Mouse (Mus musculus) brain, embryonic 18.5 days (tissue): ENCODE data around the gene Cecr2.
"Not testable (repeated sequence)": the region's sequence is repeated elsewhere in the genome, so short reads cannot be mapped to it uniquely, and the experiment has no call there.

Experiments used
- DNase-seq: peaks from one replicate; pipeline ENCODE4 v3.0.0-alpha.2; 2012; ENCODE audit warnings: low read depth, low spot score

The Cecr2 gene

GRCm38 (mm10) chr6:120665816-120666760 lies at the start of gene Cecr2:
Cecr2 (plus strand) TSS chr6:120666369.
- peak; percentile 52 for DNase-seq

- no peak for DNase-seq
Observed at GRCm38 (mm10) chr6:120617586-120617985, 48.6 kb upstream of the Cecr2 start.

- DNase-seq: no peak
Observed at GRCm38 (mm10) chr6:120618518-120619402, 47.4 kb upstream of the Cecr2 start.

- DNase-seq: no peak
Observed at GRCm38 (mm10) chr6:120620193-120620592, 46.0 kb upstream of the Cecr2 start.

- DNase-seq: no peak
Observed at GRCm38 (mm10) chr6:120625081-120625480, 41.1 kb upstream of the Cecr2 start.

- DNase-seq: no peak
Observed at GRCm38 (mm10) chr6:120627096-120627495, 39.1 kb upstream of the Cecr2 start.

GRCm38 (mm10) chr6:120628963-120629362 lies 37.2 kb upstream of the Cecr2 start:
- no peak for DNase-seq

GRCm38 (mm10) chr6:120635391-120636028 lies 30.7 kb upstream of the Cecr2 start:
- no peak for DNase-seq

- DNase-seq: no peak
Observed at GRCm38 (mm10) chr6:120639547-120639946, 26.6 kb upstream of the Cecr2 start.

GRCm38 (mm10) chr6:120641866-120642378 lies 24.2 kb upstream of the Cecr2 start:
- no peak for DNase-seq

- no peak for DNase-seq
Observed at GRCm38 (mm10) chr6:120643776-120644175, 22.4 kb upstream of the Cecr2 start.

GRCm38 (mm10) chr6:120644346-120645299 lies 21.5 kb upstream of the Cecr2 start:
- no peak for DNase-seq

GRCm38 (mm10) chr6:120647246-120648028 lies 18.7 kb upstream of the Cecr2 start:
- not testable (repeated sequence) for DNase-seq

- DNase-seq: no peak
Observed at GRCm38 (mm10) chr6:120648205-120648604, 18.0 kb upstream of the Cecr2 start.

GRCm38 (mm10) chr6:120652666-120653065 lies 13.5 kb upstream of the Cecr2 start:
- DNase-seq: no peak

GRCm38 (mm10) chr6:120655702-120656101 lies 10.5 kb upstream of the Cecr2 start:
- no peak for DNase-seq

- no peak for DNase-seq
Observed at GRCm38 (mm10) chr6:120658848-120659247, 7.3 kb upstream of the Cecr2 start.

- DNase-seq: peak; percentile 4
Observed at GRCm38 (mm10) chr6:120665415-120665815, 754 bp upstream of the Cecr2 start.

GRCm38 (mm10) chr6:120666761-120667421 lies 722 bp downstream of the Cecr2 start:
- peak; percentile 6 for DNase-seq
